Mouse (Mus musculus) T-cell, adult 2 months (primary cell): ENCODE results near the gene Cyb561d2.

Source experiments
- DNase-seq: peaks from one replicate; pipeline ENCODE4 v3.0.0; 2022; ENCODE audit warnings: low spot score

The Cyb561d2 gene

DNA sequence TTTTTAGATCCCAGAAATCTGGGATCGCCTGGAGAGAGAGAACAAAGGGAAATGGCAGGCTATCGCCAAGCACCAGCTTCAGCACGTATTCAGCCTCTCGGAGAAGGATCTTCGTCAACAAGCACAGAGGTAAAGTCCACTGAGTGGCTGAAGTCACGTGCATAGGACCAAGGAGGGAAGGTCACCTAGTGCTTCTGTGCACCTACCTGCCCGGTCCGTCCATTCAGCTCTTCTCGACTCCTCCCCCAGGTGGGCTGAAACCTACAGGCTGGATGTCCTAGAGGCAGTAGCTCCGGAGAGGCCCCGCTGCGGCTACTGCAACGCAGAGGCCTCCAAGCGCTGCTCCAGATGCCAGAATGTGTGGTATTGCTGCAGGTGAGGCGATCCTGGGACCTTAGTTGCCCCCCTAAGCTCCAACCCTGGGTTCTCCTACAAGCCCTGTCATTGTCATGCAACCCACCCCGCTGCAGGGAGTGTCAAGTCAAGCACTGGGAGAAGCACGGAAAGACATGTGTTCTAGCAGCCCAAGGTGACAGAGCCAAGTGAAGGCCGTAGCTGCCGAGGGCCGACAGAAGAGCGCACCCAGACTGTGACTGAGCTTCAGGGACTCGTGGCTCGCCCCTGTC, 8.6 kb upstream of the Cyb561d2 start:
- DNase-seq = no peak

GRCm38 (mm10) chr9:107549297-107550074, 7.5 kb upstream of the Cyb561d2 start:
- DNase-seq = no peak

DNA sequence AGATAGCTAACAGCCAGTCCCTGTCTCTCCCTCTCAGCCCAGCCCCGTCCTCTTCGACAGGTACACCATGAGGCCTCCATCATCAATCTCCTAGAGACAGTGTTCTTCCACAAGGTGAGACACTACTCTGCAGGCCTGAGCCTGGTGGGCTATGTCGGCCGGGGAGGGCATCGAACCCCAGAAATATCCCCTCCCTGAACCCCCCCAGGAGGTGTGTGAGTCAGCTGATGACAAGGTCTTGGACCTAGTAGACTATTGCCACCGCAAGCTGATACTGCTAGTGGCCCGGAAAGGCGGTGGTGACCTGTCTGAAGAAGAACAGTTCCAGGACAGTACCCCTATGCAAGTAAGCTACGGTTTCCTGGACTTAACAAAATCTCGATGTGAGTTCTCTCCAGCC, 6.8 kb upstream of the Cyb561d2 start:
- no peak for DNase-seq

DNA sequence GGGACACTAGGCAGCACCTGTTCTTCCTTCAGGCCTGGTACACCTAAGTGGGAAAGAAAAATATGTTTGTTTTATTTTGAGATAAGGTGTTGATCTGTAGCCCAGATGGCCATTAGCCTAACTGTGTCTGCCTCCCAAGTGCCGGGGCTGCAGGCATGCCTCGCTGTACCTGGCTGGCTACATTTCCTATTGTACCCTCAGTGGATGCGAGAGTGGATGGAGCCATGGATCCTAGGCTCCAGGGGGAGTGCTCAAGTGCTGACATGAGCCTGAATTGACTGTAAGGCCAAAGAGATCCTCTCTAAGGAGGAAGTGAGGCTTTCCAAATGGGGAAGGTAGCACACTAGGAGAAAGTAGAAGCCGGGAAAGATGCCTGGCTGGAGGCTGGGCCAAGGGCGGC, 6.0 kb upstream of the Cyb561d2 start:
- no peak for DNase-seq

GRCm38 (mm10) chr9:107547026-107547425, 5.0 kb upstream of the Cyb561d2 start, which contains the start of gene Zmynd10:
Gene Zmynd10 (plus strand): TSS chr9:107547298.
- peak; percentile 77 for DNase-seq

GRCm38 (mm10) chr9:107545602-107546001, 3.6 kb upstream of the Cyb561d2 start:
- DNase-seq = peak; percentile 72

DNA sequence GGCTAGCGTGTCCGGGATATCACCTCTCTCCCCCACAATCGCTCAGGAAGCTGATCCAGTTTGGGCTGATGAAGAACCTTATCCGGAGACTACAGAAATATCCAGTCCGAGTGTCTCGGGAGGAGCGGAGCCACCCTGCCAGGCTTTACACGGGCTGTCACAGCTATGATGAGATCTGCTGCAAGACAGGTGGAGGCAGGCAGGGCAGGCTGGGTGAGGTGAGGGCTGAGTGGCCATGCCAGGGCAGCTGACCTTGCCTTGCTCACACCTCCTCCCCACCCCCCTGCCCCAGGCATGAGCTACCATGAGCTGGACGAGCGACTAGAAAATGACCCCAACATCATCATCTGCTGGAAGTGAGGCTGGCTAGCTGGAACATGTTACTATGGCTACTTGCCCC, 3.2 kb upstream of the Cyb561d2 start:
- no peak for DNase-seq

GRCm38 (mm10) chr9:107544729-107545128, 2.7 kb upstream of the Cyb561d2 start:
- no peak for DNase-seq

GRCm38 (mm10) chr9:107544196-107544700, 2.3 kb upstream of the Cyb561d2 start:
- no peak for DNase-seq

- no peak for DNase-seq
These were observed 1.3 kb upstream of the Cyb561d2 start for GRCm38 (mm10) chr9:107543299-107543698.

DNA sequence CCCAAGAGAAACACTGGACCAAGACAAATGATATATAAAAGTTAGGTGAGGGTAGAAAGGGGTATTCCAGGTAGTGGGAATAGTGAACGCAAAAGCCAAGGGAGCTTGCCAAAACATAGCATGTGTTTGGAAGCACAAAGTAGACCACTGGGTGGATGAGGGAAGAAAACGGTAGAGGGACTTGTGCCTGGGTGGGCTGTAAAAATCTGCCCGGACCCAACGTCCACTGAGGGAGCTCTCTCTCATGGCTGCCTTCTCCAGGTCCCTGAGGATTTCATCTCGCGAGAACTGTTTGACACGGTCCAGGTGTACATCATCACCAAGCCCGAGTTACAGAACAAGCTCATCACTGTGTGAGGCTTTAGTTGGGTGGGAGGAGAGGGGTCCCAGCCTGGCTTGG, 728 bp upstream of the Cyb561d2 start:
- DNase-seq = no peak

GRCm38 (mm10) chr9:107542352-107542686, 326 bp upstream of the Cyb561d2 start:
- no peak for DNase-seq

- no peak for DNase-seq
These were observed 988 bp downstream of the Cyb561d2 start for GRCm38 (mm10) chr9:107541005-107541404.

DNA sequence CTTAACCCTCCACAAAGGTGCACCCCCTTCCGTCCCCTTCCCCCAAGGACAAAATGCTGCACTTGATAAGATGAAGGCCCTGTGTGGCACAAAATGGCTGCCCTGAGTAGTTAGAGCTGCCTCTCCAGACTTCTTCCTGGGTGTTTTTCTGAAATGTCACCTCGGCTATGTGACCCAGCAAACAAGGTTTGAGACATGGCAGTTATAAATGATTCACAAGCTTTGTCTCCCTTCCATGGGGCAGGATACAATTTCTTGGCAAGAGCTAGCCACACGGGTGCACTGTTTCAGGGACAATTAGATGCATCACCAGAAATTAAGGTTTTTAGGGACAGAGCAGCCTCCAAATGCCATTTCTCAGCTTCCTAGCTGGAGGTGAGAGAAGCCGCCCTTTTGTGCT, 1.6 kb downstream of the Cyb561d2 start:
- no peak for DNase-seq

- DNase-seq = no peak
These were observed 2.1 kb downstream of the Cyb561d2 start for GRCm38 (mm10) chr9:107539940-107540339.

DNA sequence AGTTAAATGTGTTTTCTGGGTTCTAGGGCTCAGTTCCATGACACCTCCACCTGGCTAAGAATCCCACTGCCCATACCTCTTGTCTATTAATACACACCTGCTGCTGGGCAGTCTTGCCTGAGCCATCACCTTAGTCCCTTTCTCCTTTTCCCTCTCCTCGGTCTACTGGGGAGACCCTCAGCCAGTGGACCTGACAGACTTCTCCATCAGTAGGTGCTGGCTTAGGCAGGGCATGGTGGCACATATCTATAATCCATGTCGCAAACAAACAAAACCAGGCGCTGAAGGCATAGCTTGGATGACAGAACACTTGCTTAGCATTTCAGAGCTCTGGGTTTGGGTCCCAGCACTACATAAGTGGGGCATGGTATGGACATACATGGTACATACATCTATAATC, 3.3 kb downstream of the Cyb561d2 start:
- no peak for DNase-seq

GRCm38 (mm10) chr9:107538231-107538630, 3.8 kb downstream of the Cyb561d2 start:
- no peak for DNase-seq

DNA sequence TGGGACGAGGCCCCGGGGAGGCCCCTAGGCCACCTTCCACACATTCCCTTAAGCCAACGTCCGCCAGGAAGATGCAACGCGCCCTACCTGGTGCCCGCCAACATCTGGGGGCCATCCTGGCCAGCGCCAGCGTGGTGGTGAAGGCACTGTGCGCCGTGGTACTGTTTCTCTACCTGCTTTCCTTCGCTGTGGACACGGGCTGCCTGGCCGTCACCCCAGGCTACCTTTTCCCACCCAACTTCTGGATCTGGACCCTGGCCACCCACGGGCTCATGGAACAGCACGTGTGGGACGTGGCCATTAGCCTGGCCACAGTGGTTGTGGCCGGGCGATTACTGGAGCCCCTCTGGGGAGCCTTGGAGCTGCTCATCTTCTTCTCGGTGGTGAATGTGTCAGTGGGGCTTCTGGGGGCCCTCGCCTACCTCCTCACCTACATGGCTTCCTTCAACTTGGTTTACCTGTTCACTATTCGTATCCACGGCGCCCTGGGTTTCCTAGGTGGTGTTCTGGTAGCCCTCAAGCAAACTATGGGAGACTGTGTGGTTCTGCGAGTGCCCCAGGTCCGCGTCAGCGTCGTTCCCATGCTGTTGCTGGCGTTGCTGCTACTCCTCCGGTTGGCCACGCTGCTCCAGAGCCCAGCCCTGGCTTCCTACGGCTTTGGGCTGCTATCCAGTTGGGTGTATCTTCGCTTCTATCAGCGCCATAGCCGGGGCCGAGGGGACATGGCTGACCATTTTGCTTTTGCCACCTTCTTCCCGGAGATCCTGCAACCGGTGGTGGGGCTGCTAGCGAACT, 7.4 kb downstream of the Cyb561d2 start:
- DNase-seq = peak; percentile 17

DNA sequence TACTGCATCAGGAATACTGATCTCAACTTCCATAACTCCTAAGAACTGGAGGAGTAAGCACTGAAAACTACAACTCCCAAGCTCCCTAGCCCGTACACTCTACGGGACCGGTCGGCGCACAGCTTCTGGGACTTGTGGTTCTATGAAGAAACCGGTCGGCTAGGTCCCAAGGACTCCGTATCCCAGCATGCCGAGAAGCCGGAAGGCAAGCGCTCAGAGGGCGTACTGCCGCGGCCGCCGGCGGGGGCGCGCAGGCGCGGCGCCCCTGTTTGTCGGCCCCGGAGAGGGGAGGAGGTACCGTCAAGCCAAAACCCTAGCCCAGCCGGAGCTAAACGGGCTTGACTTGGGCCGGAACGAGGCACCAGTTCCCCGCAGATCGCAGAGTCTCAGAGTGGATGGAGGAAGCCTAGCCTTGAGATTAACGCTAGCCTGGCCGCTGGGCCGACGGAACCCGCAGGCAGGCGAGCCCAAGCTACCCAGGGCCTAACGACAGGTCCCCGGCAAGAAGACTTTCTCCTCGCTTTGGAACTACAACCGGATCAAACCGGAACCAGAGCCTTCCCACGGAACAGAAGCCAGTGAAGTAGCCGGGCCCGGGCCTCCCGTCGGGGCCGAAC, 8.1 kb downstream of the Cyb561d2 start, which contains the start of gene Tmem115:
TSS of gene Tmem115 (plus strand) at position 155 of the 617 bp plus-strand sequence.
- DNase-seq = peak; percentile 95

DNA sequence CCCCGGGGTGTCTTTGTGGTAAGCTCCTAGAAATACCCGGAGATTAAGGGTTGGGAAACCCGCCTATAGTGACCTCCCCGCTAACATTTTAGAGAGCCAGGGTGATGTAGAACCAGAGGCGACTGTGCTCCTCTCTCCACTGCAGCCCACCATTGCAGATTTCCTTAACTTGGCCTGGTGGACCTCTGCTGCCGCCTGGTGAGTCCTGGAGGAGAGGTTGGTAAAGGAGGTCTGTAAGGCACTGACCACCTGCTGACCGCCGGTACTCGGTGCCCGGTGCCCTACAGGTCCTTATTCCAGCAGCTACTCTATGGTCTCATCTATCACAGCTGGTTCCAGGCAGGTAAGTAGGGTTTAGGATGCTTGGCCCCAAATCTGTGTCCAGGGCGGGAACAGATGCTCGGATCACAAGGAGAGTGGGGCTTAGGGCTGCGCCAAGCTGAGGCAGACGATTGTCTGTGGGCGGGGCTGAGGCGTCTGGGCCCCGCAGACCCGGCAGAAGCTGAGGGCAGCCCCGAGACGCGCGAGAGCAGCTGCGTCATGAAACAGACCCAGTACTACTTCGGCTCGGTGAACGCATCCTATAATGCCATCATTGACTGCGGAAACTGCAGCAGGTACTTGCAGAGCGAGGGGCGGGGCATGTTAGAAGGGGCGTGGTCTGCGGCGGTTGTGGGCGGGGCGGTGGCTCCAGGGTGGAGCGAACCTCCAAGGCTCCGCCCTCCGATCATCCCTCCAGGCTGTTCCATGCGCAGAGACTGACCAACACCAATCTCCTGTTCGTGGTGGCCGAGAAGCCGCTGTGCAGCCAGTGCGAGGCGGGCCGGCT, 15.6 kb downstream of the Cyb561d2 start:
- DNase-seq = peak; percentile 81

GRCm38 (mm10) chr9:107522400-107522711, 19.6 kb downstream of the Cyb561d2 start:
- no peak for DNase-seq
